Mouse (Mus musculus) kidney, adult 2 months (tissue): Measurements from ENCODE around the gene Tcfl5. TPM values are rescaled to one million over a fixed set of nuclear protein-coding genes. Genes with fewer than 3 reads are reported as not detected.
A peak's percentile ranks its signal among the peaks of the same experiment; 100 is the strongest.

Source experiments
- DNase-seq: peaks from one replicate; pipeline ENCODE4 v3.0.0; 2021
- H3K27ac ChIP-seq: fragments of 200-500 bp; 2 replicates; pipeline ENCODE4 v1.5.1; 2012; ENCODE audit warnings: low read depth, low read length, control low read depth, inconsistent platforms; ENCODE audit not compliant: insufficient read depth
- H3K27me3 ChIP-seq: fragments of 200-500 bp; replicated peaks from 2 replicates; pipeline ENCODE4 v1.6.1; 2012; ENCODE audit warnings: mild to moderate bottlenecking, moderate library complexity, low read length, inconsistent platforms; ENCODE audit not compliant: control insufficient read depth, insufficient read depth
- H3K36me3 ChIP-seq: fragments of 200-500 bp; 2 replicates; pipeline ENCODE4 v1.6.1; 2012; ENCODE audit warnings: mild to moderate bottlenecking, moderate library complexity, low read length, inconsistent platforms; ENCODE audit not compliant: control insufficient read depth, insufficient read depth
- H3K4me1 ChIP-seq: fragments of 200-500 bp; 2 replicates; pipeline ENCODE4 v1.6.1; 2011; ENCODE audit warnings: low read length; ENCODE audit not compliant: control insufficient read depth, insufficient read depth
- H3K4me3 ChIP-seq: fragments of 200-500 bp; 2 replicates; pipeline ENCODE4 v1.5.1; 2011; ENCODE audit warnings: mild to moderate bottlenecking, low read depth, low read length, control low read depth; ENCODE audit not compliant: insufficient read depth
- CTCF ChIP-seq: fragments of 200-500 bp; conservative IDR thresholded peaks from 2 replicates; pipeline ENCODE4 v1.5.1; 2011; ENCODE audit warnings: low read depth, mild to moderate bottlenecking, control low read depth, low read length, moderate library complexity, mixed read lengths; ENCODE audit not compliant: insufficient read depth, insufficient read length
- POLR2A ChIP-seq: fragments of 200-500 bp; IDR thresholded peaks from one replicate; pipeline ENCODE4 v1.6.1; 2011; ENCODE audit warnings: low read depth, low read length, control low read depth
- WGBS: fragments of 180-500 bp; shearing (Covaris S2); methylation state at CpG from one replicate; pipeline ENCODE4 v1.1.7; 2018; 5-methylcytosine and 5-hydroxymethylcytosine counted together
- polyA plus RNA-seq: library from polyadenylated mRNA; depleted of rRNA; stranded (reverse); fragments of >200 nt; gene quantifications from 2 replicates; pipeline ENCODE4 v1.2.3, GENCODE M21; 2012; rRNA removed

The Tcfl5 gene
- polyA plus RNA-seq = 0.04 and 0.05 TPM in 2 replicates

DNA sequence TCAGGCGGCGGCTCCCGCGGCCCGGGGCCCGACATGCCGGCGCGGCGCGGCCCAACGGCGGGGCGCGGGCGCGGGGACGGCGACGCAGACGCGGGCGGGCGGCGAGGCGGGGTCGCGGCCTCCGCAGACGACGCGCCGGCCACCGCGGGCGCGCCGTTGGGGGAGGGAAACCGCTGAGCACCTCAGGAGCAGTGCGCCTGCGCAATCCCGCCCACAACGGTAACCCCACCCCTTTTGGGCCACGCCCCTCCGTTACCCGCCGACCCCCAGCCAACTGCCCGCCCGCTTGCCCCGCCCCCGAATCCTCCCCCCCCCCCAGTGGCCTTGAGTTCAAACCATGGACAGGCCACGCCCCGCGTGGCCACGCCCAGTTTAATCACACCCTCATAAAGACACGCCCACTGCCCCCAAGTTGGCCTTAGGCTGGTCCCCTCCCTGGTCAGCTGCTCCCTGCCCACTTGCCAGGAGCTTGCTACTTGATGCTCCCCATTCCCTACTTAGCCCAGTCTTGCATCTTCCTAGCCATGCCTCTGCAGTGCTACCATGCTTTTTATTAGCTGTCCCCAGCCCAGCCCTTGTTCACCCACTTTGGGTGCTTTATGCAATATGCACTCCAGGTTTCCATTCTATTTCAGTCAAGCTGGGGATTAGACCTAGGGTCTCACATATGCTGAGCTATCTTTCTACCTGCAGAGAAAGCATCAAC lies at the start of gene Tcfl5:
Tcfl5 (minus strand) TSS at position 154 of the 706 bp plus-strand sequence.
- Histone ChIP-seq H3K27me3 (peaks cover 10% of the 10 kb centered on the region), H3K36me3 (no peaks in the 10 kb centered on the region), H3K4me1 (no peaks in the 10 kb centered on the region), H3K4me3 (no peak within 1 kb of the TSS), H3K27ac (no peak within 1 kb of the TSS)
- no peak for TF ChIP-seq POLR2A
- TF ChIP-seq CTCF = no peak
- WGBS = 12% methylated on average over 53 of the region's 56 CpGs
- DNase-seq = no peak

GRCm38 (mm10) chr2:180689841-180690240 lies 47.3 kb upstream of the Tcfl5 start:
- Histone ChIP-seq H3K27ac (no peak overlapping the region), H3K36me3 (peaks cover 7% of the 10 kb centered on the region), H3K4me3 (no peak overlapping the region), H3K27me3 (no peaks in the 10 kb centered on the region), H3K4me1 (peaks cover 19% of the 10 kb centered on the region; the same call in 1 of the 2 replicates)
- DNase-seq = no peak
- TF ChIP-seq CTCF = no peak
- TF ChIP-seq POLR2A = no peak
- WGBS = 39% methylated on average over 5 of the region's 5 CpGs

DNA sequence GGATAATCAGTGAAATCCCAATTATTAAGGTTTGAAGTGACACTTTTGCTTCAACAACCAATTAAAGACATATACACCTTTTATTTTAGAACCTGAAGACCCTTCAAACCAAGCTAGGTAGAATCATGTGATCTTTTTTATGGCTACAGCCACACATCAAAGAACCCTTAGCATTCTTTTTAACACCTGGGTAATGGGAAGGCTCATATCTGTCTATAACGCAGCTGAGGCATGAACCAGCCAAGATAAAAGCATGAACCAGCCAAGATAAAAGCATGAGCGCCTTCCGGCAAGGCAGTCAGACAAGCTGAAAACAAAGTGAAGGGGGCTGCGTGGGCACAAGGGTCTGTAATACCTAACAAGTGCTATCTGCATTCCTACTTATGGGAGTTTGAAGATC lies 41.5 kb upstream of the Tcfl5 start:
- TF ChIP-seq POLR2A (no peak), CTCF (no peak)
- 93% methylated on average over 4 of the region's 4 CpGs for WGBS
- no peaks in the 10 kb centered on the region for H3K27me3 ChIP-seq
- H3K4me3 ChIP-seq = no peak overlapping the region
- peaks cover 15% of the 10 kb centered on the region for H3K36me3 ChIP-seq
- DNase-seq = no peak
- no peaks in the 10 kb centered on the region for H3K4me1 ChIP-seq
- H3K27ac ChIP-seq = no peak overlapping the region

- H3K4me1 ChIP-seq = no peaks in the 10 kb centered on the region
- H3K4me3 ChIP-seq = no peak overlapping the region
- peaks cover 15% of the 10 kb centered on the region for H3K36me3 ChIP-seq
- H3K27ac ChIP-seq = no peak overlapping the region
- WGBS = 89% methylated on average over 2 of the region's 2 CpGs
- TF ChIP-seq CTCF (no peak), POLR2A (no peak)
- DNase-seq = no peak
- no peaks in the 10 kb centered on the region for H3K27me3 ChIP-seq
Measured at GRCm38 (mm10) chr2:180683524-180683923, 41.0 kb upstream of the Tcfl5 start.

DNA sequence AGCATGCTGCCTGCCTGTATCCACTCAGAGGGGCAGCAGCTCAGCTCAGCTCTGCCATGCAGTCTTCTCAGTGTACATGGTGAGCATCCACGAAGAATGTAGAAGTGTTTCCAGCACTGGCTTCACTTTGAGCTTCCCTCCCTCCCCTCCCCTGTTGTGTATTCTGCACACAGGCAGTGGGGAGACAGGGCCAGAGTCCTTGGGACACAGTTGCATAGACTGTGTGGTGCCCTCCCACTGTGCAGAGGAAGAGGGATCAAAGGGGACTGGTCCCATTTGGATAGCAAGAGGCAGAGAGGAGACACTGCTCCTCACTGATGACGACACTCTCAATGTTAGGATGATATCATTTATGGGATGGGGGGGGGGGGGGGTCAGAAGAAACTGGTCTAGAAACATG lies 38.7 kb upstream of the Tcfl5 start:
- H3K36me3 ChIP-seq = peaks cover 11% of the 10 kb centered on the region
- TF ChIP-seq CTCF = no peak
- TF ChIP-seq POLR2A = no peak

DNA sequence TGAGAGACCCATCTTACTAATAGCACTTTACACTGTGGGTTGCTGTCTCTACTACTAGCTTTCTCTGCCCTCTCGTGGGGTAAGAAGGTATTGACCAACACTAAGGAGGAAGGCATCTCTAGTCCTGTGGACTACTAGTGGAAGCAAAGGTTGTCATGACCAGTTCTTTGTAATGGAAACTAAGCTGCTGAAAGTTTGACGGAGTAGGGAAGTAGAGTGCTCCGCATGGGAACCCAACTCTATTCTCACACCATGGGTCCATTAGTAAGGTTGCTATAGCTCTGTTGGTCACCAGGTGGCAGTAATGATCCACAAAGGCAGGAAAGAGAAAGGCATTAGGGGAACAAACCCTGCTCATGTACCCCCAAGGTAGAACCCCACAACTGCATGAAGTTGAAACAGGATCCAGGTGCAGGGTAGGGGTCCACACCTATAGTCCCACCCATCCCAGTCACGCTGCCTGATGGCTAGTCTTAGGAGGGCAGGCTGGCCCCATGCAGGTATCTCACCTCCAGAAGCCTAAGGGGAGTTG lies 36.2 kb upstream of the Tcfl5 start:
- DNase-seq = peak; percentile 78
- H3K4me3 ChIP-seq = no peak overlapping the region
- TF ChIP-seq POLR2A (no peak), CTCF (peak; percentile 65)
- peaks cover 5% of the 10 kb centered on the region for H3K36me3 ChIP-seq
- H3K27me3 ChIP-seq = no peaks in the 10 kb centered on the region
- H3K27ac ChIP-seq = no peak overlapping the region
- H3K4me1 ChIP-seq = no peaks in the 10 kb centered on the region
- WGBS = 13% methylated on average over 4 of the region's 4 CpGs

More for the DNA sequence above, 38.7 kb upstream of the Tcfl5 start:
- Histone ChIP-seq H3K27ac (no peak overlapping the region), H3K4me1 (no peaks in the 10 kb centered on the region), H3K27me3 (no peaks in the 10 kb centered on the region), H3K4me3 (no peak overlapping the region)
- 47% methylated on average over 2 of the region's 2 CpGs for WGBS
- no peak for DNase-seq

DNA sequence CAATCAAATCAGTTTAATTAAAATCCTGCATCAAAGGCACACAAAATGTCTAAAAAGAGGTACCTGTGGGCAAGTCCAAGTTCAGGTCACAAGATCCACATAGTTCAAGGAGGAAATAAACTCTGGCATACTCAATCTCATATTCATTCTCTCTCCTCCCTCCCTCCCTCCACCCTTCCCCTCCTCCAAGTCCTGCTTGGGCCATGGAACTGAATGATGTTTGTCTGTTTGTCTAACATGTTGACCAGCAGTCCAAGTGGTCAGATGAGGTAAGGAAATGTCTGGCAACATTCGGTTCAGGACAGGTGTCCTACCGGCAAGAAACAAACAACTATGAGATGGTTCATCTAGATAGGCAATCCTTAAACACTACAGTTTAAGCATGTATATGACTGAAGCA lies 34.2 kb upstream of the Tcfl5 start:
- no peak overlapping the region for H3K4me3 ChIP-seq
- 72% methylated on average over 2 of the region's 2 CpGs for WGBS

More for the DNA sequence above, 34.2 kb upstream of the Tcfl5 start:
- DNase-seq = no peak
- H3K27ac ChIP-seq = no peak overlapping the region
- H3K4me1 ChIP-seq = no peaks in the 10 kb centered on the region
- H3K36me3 ChIP-seq = peaks cover 5% of the 10 kb centered on the region
- H3K27me3 ChIP-seq = no peaks in the 10 kb centered on the region
- TF ChIP-seq POLR2A (no peak), CTCF (no peak; the same call in 1 of the 2 replicates)
